Mouse (Mus musculus) neural tube, embryonic 14.5 days (tissue): ENCODE data around the gene Espl1. TPM values are rescaled to one million over a fixed set of nuclear protein-coding genes. Genes with fewer than 3 reads are reported as not detected.

ENCODE experiments used
- ATAC-seq: fragments of 200-750 bp; cut with Nextera tagmentation; 2 replicates; pipeline ENCODE4 v1.8.0; 2017; ENCODE audit warnings: low read depth, mild to moderate bottlenecking, moderate TSS enrichment, moderate library complexity
- H3K27ac ChIP-seq: fragments of 300-500 bp; sonication (generic); 2 replicates; pipeline ENCODE4 v1.5.1; 2014; ENCODE audit warnings: low read depth, mild to moderate bottlenecking, control low read depth, low read length, moderate library complexity, mixed read lengths
- H3K27me3 ChIP-seq: fragments of 300-500 bp; sonication (generic); 2 replicates; pipeline ENCODE4 v1.6.1; 2014; ENCODE audit warnings: low read length; ENCODE audit not compliant: control insufficient read depth, insufficient read depth
- H3K36me3 ChIP-seq: fragments of 300-500 bp; sonication (generic); 2 replicates; pipeline ENCODE4 v1.6.1; 2014; ENCODE audit warnings: low read length, mixed read lengths; ENCODE audit not compliant: control insufficient read depth, insufficient read depth
- H3K4me1 ChIP-seq: fragments of 300-500 bp; sonication (generic); 2 replicates; pipeline ENCODE4 v1.6.1; 2014; ENCODE audit warnings: low read length; ENCODE audit not compliant: control insufficient read depth, insufficient read depth
- H3K4me2 ChIP-seq: fragments of 300-500 bp; sonication (generic); 2 replicates; pipeline ENCODE4 v1.6.1; 2014; ENCODE audit warnings: mild to moderate bottlenecking, low read depth, low read length, control low read depth
- H3K4me3 ChIP-seq: fragments of 300-500 bp; sonication (generic); 2 replicates; pipeline ENCODE4 v1.5.1; 2014; ENCODE audit warnings: low read depth, low read length, control low read depth, mixed read lengths
- H3K9ac ChIP-seq: fragments of 300-500 bp; sonication (generic); replicated peaks from 2 replicates; pipeline ENCODE4 v1.6.1; 2014; ENCODE audit warnings: low read depth, mild to moderate bottlenecking, control low read depth, low read length, mixed read lengths
- H3K9me3 ChIP-seq: fragments of 300-500 bp; sonication (generic); 2 replicates; pipeline ENCODE4 v1.6.1; 2016; ENCODE audit warnings: low read length; ENCODE audit not compliant: control insufficient read depth
- WGBS: fragments of 180-500 bp; shearing (Covaris S2); extraction: QIAGEN DNeasy Blood & Tissue Kit; methylation state at CpG from one replicate; pipeline ENCODE4 v1.1.7; 2014; 5-methylcytosine and 5-hydroxymethylcytosine counted together
- polyA plus RNA-seq: library from polyadenylated mRNA; unstranded; fragments of >200 nt; fragmentation: Nextera tagmentation; extraction: Ambion mirVana; gene quantifications from 2 replicates; pipeline ENCODE4 v1.2.1, GENCODE M21; 2014

The Espl1 gene
- polyA plus RNA-seq, 1 experiment from 2014 or later: 3.4 TPM

DNA sequence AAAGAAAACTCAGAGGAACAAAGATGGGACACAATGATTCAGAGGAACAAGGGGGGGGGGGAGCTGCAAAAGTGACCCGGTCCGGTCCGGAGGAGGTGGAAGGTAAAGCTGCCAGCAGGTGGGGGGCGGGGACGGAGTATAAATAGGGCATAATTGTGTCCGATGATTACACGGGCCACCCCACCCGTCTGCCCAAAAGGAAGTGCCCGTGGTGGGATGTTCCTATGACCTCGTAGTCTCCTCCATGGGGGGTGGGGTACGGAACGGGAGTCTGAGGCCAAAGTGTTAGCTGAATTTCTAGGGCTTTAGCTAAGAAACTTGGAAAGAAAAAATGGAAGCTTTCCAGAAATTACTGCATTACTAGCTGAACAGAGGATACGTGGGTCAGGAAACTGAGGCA, 73.9 kb downstream of the Espl1 start:
- H3K4me1 ChIP-seq: no peaks in the 10 kb centered on the region
- ATAC-seq: no peak
- H3K27ac ChIP-seq: no peak overlapping the region
- no peaks in the 10 kb centered on the region for H3K9me3 ChIP-seq
- WGBS: 11% methylated on average over 13 of the region's 13 CpGs
- no peaks in the 10 kb centered on the region for H3K27me3 ChIP-seq
- no peak overlapping the region for H3K4me3 ChIP-seq
- no peak overlapping the region for H3K9ac ChIP-seq
- no peak overlapping the region for H3K4me2 ChIP-seq
- no peaks in the 10 kb centered on the region for H3K36me3 ChIP-seq

DNA sequence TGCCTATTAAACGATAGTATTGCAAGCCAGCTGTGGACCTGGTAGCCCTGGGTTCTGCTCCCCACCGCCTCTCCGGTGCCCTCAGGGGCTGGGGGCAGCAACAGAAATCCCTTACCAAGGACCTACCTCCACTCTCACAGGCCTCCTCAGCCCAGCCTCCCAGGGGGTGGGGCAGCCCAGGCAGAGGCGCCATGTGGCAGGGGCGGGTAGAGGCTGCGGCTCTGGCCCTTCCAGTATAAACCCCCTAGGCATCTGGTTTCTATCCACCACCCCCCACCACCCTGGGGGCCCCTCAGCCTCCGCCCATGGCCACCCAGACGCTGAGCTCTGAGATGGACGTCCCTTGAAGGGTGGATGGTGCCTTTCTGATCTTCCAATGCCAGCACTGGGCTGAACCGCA, 74.7 kb downstream of the Espl1 start:
- H3K9me3 ChIP-seq: no peaks in the 10 kb centered on the region
- H3K36me3 ChIP-seq: no peaks in the 10 kb centered on the region
- H3K4me1 ChIP-seq: no peaks in the 10 kb centered on the region
- H3K9ac ChIP-seq: no peak overlapping the region
- WGBS: 10% methylated on average over 10 of the region's 10 CpGs
- no peak overlapping the region for H3K27ac ChIP-seq
- no peak for ATAC-seq
- no peak overlapping the region for H3K4me2 ChIP-seq
- no peak overlapping the region for H3K4me3 ChIP-seq
- H3K27me3 ChIP-seq: no peaks in the 10 kb centered on the region

Other genes starting within 250 kb of the Espl1 start
- 77.6 and 96.9 TPM in 2 replicates for gene Eif4b, start 222.5 kb upstream of the Espl1 start, polyA plus RNA-seq
- 4.3 and 9.5 TPM in 2 replicates for gene Tns2, start 195.9 kb upstream of the Espl1 start, polyA plus RNA-seq
- gene Spryd3, start 160.0 kb upstream of the Espl1 start, polyA plus RNA-seq: 59.6 and 61.8 TPM in 2 replicates
- 0.74 and 1.7 TPM in 2 replicates for gene Igfbp6, start 151.9 kb upstream of the Espl1 start, polyA plus RNA-seq
- gene Soat2, start 145.7 kb upstream of the Espl1 start, polyA plus RNA-seq: not detected in 2 replicates
- gene Zfp740, start 93.0 kb upstream of the Espl1 start, polyA plus RNA-seq: 38.2 and 52.9 TPM in 2 replicates
- gene Csad, start 91.5 kb upstream of the Espl1 start, polyA plus RNA-seq: 28.7 and 36.5 TPM in 2 replicates
- 0.55 and 1.6 TPM in 2 replicates for gene Itgb7, start 64.3 kb upstream of the Espl1 start, polyA plus RNA-seq
- gene Rarg, start 38.7 kb upstream of the Espl1 start, polyA plus RNA-seq: 4.3 and 6.9 TPM in 2 replicates
- gene Gm9918, start 25.7 kb upstream of the Espl1 start, polyA plus RNA-seq: not detected in 2 replicates
- gene Mfsd5, start 16.8 kb upstream of the Espl1 start, polyA plus RNA-seq: 54.0 and 55.1 TPM in 2 replicates
- 546 and 560 TPM in 2 replicates for gene Pfdn5, start 29.9 kb downstream of the Espl1 start, polyA plus RNA-seq
- gene Myg1, start 35.4 kb downstream of the Espl1 start, polyA plus RNA-seq: 89.1 and 99.2 TPM in 2 replicates
- 25.8 and 26.8 TPM in 2 replicates for gene Aaas, start 54.5 kb downstream of the Espl1 start, polyA plus RNA-seq
- gene Sp7, start 70.9 kb downstream of the Espl1 start, polyA plus RNA-seq: 0.39 and 4.0 TPM in 2 replicates
- gene Sp1, start 109.9 kb downstream of the Espl1 start, polyA plus RNA-seq: 5.3 and 6.3 TPM in 2 replicates
- 0.22 and 0.82 TPM in 2 replicates for gene Amhr2, start 149.1 kb downstream of the Espl1 start, polyA plus RNA-seq
- 85.8 and 104 TPM in 2 replicates for gene Prr13, start 162.8 kb downstream of the Espl1 start, polyA plus RNA-seq
- gene Pcbp2, start 174.3 kb downstream of the Espl1 start, polyA plus RNA-seq: 159 and 160 TPM in 2 replicates
- 8.5 TPM in 1 of 2 replicates, not detected in the other for gene Gm10337, start 207.5 kb downstream of the Espl1 start, polyA plus RNA-seq
- gene Map3k12, start 220.8 kb downstream of the Espl1 start, polyA plus RNA-seq: 44.8 and 48.8 TPM in 2 replicates
- gene Tarbp2, start 221.9 kb downstream of the Espl1 start, polyA plus RNA-seq: 86.4 and 87.7 TPM in 2 replicates
- gene Npff, start 228.7 kb downstream of the Espl1 start, polyA plus RNA-seq: 16.0 and 23.9 TPM in 2 replicates